Mouse (Mus musculus): ENCODE measurements around the gene Kcnh1.

Kcnh1 gene

DNA sequence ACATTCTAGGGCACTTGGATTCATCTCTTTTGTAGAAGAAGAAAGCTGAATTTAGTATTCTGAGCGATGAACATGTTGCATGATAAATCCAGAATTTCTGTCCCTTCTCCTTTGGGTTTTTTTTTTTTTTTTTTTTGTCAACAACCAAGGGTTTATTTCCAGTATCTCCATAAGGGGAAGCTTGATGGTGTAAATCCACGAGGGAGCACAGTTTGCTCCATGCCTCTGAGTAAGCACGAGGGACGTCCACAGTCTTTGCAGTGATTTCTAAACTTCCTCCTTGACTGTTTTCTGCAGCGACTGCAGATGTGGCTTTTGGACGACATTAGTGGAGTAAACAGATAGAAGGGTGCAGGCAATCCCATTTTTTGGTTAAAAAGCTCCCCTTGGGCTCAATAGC, 140.6 kb downstream of the Kcnh1 start:
- no peak for DNase-seq

DNA sequence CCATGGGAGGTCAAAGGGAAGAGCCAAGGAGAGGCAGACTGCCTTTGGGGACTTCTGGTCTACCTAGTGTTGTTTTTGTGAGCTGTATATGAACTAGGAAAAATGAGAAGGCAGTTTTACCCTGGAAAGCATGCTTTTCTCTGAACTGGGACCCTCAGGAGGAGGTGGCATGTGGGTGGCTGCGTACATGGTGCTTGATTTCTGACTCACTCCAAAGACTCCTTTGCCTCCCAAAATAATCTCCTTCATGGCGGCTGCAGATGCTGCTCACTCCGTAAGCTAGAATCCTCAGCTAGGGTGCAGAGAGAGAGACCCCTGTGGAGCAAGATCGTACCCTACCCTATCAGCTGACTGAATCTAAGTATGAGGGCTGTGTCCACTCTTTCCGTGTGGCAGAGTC, 145.5 kb downstream of the Kcnh1 start:
- DNase-seq: peak; percentile 83

DNA sequence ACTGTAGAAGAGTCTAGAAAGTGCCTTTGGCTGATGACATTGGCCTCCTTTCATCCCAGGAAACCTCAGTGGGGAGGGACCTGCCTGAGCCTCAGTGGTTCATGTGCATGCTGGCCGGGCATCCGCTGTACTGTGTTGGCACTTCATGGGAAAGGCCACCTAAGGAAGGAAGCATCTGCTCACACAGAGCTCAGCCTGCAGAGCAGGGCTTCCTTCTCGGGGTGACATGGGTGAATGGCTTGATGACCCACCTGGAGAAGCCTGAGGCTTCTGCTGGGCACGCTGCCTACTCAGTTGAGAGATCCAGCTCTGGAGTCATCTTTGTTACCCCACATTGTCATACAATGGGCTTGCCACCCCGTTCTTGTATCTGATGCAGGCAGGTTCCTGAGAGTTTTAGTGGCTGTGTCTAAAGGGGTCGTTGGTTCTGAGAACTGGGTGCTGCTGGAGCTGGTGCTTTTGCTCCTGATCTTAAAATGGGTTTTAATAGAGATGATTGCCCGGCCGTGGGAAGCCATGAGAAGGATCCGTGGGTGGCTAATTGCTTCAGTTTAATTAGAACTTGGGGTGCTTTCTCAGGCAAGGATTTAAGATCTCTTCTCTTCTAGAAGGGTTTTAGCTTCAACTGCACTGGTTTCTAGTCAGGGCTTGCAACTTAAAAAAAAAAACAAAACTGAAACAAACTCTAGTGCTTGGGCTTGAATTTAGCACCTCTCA, 148.9 kb downstream of the Kcnh1 start:
- DNase-seq: peak; percentile 46

DNA sequence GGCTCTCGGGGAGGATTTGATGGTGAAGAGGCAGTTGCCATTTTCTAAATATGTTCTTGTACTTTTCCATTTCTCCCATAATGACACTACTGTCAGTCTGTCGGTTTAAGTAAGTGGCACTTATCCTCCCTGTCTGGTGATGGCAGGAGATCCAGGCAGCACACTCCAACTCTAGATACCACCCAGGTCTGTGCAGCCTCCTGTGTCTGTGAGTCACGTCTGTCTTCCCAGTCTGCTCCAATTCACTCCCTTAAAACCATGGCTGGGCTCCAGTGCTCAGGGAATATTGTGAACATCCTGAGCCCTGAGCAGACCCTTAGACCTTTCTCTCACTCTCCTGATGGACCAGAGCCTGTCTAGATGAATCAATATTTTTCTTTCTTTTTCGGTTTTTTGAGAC, 151.2 kb downstream of the Kcnh1 start:
- peak; percentile 63 for DNase-seq

DNA sequence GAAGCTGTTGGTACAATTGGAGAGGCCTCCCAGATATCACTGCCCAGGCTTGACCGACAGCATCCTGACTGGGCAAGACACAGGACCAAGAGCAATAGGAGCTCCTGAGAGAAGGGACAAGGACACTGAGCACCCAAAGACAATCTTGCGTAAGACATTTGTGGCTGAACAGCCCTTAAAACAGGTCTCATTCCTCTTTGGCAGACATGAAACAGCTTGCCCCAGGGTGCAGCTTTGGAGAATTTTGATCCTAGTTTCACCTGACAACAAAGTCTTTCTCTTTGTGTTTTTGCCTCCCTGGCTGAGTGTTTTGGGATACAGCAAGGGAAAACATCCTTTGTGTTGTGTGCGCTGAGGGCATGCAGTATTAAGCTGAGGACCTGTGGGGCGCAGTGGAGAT, 153.4 kb downstream of the Kcnh1 start:
- DNase-seq: no peak

DNA sequence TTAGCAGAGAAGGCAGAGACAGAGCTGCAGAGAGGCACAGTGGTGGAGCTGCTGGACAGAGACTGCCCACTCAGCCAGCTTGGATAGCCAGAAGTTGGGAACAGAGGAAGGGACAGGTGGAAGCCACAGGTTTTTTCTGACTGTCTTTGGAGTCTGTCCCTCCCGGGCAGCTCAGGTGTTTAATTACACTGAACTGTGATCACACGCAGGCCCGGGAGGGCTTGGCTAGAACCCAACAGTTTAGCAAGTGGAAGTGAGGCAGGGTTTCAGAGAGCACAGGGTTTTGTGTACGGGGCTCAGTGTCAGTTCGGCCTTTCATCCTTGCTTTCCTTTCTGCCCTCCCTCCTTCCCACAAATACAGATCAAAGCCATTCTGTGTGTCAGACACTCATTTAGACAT, 156.8 kb downstream of the Kcnh1 start:
- DNase-seq: no peak

DNA sequence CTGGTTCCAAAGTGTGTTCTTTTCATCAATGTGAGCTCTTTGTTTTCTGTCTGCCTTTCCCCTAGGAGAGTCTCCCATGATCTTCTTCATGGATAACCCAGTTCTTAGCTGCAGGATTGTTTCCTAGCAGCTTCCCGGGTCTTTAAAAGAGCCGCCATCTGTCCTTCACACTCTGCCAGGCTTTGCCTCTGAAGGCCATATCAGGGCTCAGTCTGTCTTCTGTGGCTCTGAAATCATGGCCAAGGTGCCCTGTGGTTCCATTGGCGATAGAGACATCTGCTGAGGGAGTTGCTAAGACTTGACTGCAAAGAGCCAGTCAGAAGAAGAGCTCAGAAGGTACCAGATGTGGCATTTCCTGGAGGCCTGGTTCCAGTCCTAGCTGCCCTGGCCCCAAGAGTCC, 165.7 kb downstream of the Kcnh1 start:
- DNase-seq: no peak

DNA sequence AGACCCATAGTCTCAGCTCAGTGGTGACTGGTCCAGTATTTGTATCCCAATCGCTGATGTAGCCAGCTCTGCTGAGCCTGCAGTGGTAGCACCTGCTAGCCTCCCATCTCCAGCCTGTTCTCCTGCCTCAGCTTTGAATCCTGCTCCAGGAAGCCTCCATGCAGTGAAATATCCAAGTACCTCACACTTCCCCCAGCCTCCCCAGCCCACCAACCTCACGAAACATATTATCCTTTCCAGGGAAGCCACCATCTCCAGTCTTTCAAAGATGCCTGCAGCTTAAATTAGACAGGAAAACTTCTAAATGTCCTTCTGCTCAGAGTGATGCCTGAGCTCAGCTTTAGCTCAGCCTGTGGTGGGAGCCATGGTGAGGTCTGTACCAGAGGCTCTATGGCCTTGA, 168.6 kb downstream of the Kcnh1 start:
- peak; percentile 55 for DNase-seq

DNA sequence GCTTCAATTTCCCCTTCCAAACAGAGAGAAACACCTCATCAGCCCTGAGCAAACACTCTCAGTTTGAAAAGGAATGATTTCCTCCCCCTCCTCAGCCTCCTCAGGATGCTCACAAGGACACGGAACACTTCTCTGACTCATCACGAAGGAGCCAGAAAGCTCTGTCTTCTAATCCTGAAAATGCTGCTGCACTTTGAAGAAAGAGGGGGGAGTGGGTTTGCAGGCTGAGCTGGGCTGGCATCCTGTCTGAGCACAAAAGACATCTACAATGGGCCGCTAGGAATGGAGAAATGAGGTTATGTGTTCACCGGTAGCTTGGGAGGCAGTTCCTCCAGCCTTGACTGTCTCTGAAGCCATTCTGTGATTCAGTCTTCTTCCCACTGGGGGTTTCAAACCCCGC, 177.8 kb downstream of the Kcnh1 start:
- DNase-seq: peak; percentile 86

DNA sequence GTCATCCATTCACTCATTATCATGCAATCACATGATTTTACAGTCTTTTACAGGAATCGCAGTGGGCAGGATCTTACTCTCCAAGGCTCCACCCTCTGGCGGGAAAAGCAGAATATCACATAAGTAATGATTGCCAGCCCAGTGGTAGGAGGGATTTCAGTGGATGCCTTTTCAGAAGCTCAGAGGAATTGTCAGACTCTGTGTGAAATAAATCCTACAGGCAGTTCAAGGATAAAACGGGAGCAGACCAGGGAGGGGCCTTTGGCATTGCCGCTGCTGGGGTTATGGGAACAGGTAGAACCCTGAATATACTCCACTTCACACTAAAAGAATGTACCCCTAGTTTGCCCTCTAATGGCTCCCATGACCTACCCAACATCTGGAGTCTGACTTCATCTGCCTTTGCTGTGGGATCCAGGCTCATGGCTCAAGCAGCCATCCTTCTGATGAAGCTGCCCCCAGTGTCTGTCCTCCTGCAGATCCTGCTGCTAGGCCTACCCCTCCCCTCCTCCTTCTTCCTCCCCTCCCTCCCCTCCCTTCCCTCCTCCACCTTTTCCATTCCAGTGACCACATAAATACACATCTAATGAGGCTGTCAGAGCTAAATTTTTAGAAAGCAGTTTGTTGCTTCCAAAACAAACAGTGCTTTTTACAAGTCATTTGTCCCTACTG, 181.5 kb downstream of the Kcnh1 start:
- no peak for DNase-seq

DNA sequence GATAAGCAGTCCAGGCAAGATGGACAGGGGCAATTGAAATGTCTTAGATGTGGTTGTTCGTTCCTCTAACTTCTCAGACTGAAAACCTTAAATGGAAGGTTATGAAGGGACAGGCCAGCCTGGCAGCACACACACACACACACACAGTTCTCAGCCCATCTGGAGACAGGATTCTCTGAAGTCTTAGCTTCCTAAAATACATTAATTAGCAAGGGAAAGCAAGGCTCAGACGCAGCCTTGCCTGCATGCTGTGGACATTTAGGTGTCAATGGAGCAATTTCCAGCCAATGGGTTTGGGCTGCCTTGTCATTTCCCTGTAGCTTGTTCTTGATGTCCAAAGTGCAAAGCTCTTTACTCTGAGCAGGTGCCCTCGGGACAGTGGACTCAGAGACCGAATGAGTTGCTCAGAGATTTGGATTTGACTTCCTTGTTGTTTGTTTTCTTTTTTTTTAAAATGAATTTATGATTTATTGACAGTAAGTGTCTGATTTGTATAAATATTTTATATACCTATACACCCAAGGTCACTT, 188.0 kb downstream of the Kcnh1 start:
- no peak for DNase-seq

DNA sequence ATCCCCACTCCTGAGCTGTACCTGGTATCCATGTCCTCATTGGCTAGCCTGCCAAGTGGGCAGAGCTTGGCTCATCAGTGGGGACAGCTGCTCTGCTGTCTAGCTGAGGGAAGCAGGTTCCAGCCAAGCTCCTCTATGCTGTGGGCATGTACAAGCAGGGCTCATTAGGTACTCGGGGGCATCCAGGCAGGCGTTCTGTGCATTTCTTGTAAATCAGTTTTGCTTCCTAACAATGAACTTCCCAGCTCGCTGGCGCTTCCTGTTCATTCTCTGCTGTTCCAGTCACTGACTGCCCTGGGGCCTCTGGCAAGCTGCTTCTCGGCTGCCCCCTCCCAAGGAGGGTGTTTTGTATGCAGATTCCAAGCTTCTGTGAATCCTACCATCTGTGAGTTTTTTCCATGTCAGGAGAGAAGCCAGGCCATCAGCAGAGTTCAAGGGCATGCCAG, 190.0 kb downstream of the Kcnh1 start:
- peak; percentile 32 for DNase-seq

DNA sequence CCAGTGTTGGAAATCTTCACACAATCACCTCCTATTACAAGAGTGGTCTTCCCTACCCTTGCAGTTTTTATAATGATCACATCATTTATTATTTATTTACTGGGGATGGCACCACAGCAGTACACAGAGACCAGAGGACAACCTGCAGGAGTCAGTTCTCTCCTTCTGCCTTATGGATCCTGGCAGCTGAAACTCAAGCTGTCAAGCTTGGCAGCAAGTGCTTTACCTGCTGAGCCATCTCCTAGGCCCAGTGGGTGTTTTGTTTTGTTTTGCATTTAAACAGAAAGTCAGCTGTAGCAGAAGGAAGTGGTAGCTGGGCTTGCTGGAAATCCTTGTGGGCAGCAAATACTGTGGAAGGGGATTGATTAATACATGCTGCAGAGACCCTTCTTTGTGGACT, 197.1 kb downstream of the Kcnh1 start:
- DNase-seq: no peak

DNA sequence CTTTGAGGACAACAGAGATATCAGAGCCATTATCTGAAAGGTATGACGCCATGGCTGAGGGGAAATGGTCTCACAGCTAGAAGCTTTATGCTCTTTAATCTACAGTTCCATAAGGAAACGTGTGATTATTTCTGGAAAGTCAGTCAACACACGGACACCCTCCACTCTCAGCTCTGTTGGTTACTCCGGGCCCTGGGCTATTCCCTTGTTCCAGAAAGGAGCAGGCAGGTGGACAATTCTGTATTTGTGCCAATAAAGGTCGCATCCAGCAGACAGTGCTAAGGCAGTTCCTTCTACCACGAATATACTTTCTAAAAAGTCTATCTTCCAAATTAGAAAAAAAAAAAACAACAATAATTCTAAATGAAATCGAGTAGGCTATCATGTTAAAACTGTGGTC, 200.5 kb downstream of the Kcnh1 start:
- DNase-seq: no peak

DNA sequence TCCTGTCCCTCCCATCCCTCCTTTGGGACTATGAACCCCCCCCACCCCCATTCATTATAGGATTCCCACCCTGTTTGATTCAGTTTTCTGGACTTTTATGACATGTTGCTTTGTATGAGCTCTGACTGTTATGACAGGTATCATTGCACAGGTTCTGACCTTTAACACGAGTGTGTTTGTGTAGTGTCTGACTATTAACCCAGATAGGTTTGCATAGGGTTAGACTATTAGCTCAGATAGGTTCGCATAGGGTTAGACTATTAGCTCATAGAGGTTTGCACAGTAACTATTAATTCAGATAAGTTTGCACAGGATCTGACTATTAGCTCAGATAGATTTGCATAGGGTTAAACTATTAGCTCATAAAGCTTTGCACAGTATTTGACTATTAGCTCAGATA, 201.7 kb downstream of the Kcnh1 start:
- DNase-seq: no peak

DNA sequence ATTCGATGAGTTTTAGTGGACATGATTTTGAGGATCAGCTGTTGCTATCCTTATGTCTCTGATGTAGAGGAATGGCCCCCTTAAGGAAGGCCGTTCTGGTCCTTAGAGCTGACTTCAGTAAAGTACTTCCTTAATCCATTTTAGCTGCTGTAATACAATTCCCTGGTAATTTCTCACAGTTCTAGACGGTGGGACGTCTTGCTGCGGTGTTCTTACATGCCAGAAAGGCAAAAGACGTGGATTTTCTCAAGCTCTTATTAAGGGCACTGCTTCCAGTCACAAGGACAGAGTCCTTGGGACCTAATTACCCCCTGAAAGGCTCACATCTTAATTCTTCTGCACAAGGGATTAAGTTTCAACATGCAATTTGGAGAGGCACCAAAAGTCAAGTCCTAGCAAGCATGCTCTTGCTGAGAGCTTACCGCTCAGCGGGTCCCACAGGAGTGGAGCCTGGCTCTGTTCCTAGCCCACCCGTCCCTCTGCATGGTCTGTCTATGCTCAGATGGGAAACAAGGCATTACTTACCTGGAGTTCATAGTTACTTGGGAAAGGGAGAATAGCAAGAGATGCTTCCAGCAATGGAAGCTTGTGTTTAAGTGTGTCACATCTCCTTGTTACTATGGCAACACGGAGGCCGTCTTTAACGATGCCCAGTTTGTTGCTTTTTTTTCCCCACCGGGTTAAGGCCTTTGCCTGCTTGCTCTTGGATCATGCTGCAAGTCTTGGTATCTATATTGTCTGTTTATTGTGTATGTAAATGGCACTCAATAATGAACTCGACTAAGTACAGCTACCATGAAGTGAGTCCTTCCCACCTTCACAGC, 209.3 kb downstream of the Kcnh1 start:
- DNase-seq: no peak

DNA sequence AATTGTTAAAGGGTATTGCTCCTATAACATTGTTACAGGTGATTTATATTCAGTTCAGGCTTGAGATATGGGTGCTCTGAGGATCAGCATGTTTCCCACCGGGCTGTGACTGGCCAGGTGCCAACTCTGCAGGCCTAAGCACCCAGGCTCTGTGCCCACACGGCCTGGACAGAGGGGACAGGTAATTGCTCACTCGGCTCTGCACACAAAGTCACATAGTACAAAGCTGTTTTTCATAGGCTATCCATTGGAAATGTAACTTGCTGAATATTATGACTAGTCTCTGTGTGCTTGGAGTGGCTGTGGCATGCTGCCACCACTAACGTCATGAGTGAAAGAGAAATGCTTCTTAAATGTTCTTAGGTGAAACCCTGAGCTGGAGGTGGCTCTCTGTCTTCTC, 210.4 kb downstream of the Kcnh1 start:
- no peak for DNase-seq

DNA sequence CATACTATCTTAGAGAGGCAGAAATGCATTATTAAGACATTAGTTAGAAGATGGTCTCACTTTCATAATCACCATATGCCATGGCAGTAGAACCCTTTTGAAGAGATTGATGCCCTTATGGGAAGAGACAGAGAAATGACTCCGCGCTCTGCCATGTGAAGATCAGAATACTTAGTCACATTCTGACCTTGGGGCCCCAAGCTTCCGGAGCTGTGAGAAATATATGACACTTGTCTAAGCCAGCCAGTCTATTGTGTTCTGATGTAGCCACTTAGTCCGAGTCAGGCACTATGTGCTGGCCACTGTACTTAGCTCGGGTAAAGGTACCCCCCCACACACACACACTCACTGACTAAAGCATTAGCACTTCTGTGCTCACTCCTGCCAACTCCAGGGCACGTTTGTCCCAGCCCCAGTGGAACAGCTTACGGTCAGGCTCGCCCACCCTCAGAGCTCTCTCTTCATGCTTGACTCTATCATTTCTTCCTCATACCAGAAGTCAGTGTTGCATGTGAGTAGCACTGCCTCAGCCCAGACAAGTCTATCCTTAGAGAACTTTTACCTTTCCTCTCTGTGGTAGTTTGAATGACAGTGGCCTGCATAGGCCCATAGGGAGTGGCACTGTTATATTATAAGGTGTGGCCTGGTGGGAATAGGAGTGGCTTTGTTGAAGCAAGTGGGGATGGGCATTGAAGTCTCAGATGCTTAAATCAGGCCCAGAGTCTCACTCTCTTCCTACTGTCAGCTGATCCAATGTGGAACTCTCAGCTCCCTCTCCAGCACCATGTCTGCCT, 212.5 kb downstream of the Kcnh1 start:
- DNase-seq: no peak

DNA sequence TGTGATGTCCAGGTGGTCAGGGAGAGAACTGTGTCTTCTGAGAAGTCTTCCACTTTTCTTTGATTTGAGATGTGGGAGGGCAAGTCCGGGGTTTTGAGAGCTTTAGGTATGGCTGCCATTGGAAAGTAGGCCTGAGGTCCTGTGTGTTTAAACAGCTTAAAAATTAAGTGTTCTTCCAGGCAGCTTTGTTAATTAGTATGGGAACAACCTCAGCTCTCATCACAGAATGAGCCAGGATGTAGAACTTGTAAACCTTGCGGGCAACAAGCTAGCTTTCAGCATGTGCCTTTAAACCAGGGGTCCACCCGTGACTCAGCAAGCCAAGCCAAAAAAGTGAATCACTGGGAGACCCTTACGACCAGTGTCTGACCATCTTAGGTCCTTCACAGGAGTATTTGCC, 214.6 kb downstream of the Kcnh1 start:
- DNase-seq: no peak

DNA sequence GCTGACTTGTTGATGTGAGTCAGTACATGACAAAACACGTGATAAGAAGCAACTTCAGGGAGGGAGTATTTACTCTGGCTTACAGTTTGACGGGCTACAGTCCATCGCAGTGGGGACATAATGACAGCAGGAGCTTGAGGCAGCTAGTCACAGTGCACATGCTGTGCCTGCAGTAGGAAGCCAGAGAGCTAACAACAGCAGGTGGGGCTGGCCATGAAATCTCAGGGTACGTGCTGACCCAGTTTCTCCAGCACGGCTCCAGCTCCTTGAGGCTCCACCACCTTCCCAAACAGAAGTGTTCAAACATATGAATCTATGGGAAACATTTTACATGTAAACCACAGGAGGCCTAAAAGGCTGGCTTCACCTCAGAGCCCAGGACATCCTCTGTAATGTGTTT, 216.0 kb downstream of the Kcnh1 start:
- no peak for DNase-seq

DNA sequence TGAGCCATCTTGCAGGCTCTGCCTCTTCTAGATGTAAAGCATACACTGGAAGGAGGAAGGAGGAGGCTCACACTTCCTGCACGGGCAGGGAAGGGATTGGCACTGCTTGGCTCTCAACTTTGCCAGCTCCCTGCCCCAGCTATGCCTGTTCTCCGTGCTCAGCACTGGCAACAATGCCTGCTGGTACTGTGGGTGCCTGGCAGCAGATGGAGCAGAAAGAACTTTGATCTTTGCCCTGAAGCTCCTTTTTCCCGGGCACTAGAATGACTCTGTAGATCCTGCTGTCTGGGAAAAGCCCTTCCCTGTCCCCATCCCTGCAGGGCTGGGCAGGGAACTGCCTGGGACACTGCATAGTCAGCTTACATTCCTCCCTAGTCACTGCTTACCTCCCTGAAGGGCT, 225.2 kb downstream of the Kcnh1 start:
- peak; percentile 54 for DNase-seq

DNA sequence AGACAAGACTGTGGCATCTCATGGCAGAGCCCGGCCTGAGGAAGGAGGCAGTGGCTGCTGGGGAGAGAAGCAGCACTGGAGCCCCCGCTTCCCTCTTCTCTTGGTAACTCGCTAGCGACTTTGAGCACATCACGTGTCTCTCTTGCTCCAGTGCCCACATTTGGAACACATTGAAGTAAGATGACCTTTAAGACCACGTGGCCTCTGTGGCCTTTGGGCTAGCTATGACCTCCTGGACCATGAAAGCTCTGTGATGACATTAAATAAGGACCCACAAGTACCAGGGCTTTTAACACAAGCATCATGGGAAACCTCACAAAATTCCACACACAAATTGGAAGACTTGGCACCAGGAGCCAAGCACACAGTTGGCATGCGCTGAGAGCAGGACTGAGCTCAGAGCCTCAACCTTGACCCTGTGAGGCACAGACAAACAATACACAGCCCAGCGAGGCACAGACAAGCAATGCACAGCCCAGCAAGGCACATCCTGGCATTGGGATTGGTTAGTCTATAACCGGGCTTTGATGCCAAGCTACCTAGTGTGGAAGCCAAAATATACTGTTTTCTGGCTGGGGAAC, 225.8 kb downstream of the Kcnh1 start:
- DNase-seq: no peak

Measured in right cerebral cortex, adult 18-20 months (tissue).